Mouse (Mus musculus): Measurements from ENCODE around the gene Trmu.

Gene Trmu

DNA sequence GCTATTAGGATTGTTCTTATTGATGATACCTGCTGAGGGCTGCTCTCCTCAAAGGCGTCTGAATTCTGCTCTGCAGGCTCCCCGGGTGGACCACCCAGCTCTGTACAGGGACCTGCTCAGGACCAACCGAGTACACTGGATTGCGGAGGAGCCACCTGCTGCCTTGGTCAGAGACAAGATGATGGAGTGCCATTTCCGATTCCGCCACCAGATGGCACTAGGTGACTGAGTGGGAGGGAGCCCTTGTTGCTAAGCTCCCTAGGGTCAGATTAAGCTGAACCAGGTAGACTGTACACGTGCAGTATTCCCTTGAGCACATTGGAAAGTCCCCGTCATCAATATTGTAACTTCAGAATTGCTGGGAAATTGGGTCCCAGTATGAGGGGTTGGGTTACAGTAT lies 17.2 kb downstream of the Trmu start:
- peak; percentile 78 for DNase-seq (ENCODE audit: low read depth, low spot score)

DNA sequence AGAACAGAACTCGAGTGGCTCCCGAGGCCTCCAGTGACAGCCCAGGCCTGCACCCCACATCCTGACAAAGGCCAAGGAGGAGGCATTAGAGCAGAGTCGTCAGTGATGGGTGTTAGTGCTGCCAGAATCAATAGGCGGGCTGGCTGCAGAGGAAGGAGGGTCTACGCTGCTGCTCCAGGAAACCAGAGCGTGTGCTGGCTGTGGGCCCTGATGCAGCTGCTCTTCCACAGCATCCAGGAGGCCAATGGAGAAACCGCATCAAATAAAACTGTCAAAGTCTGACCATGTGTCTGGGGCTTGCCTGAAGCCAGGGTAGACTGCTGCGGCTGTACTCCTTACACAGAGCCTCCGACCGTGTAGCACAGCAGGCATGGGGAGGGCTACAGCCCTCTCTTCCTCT lies 18.0 kb downstream of the Trmu start:
- DNase-seq (ENCODE audit: low read depth, low spot score), result no peak

DNA sequence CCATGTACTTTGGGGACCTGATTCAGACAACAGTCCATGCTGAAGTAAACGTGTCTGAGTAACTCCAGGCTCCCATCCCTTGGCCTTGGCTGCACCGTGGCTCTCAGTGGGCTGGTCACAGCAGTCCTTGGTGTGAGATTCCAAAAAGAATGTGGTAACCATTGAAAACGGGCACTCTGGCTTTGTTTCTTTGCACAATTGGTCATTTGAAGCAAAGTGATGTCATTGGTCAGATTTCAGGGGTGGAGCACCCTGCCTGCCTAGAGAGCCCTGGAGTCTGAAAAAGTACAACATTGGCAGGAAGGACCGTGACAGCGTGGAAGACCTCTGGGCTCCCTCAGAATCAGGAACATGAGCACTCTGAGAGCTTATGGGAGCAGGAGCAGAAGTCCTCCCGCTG lies 20.3 kb downstream of the Trmu start:
- no peak for DNase-seq (ENCODE audit: low read depth, low spot score)

DNA sequence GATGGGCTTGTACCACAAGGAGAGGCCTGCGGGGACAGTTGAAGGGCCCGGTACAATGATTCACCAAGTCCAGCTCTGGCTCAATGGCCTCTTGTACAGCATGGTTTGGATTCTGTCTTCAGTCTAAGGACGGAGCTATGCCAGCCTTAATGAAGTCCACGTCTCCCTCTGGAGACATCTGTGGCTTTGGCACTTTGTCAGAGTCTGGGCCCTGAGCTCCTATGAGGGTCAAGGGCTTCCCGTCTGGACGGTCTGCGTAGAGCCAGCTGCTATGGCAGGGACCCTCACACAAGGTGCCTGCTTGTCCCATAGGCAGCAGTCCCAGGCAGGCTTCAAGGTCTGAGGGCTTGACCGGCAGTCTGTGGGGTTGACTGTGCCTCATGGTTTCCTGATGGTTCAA lies 21.2 kb downstream of the Trmu start:
- no peak for DNase-seq (ENCODE audit: low read depth, low spot score)

DNA sequence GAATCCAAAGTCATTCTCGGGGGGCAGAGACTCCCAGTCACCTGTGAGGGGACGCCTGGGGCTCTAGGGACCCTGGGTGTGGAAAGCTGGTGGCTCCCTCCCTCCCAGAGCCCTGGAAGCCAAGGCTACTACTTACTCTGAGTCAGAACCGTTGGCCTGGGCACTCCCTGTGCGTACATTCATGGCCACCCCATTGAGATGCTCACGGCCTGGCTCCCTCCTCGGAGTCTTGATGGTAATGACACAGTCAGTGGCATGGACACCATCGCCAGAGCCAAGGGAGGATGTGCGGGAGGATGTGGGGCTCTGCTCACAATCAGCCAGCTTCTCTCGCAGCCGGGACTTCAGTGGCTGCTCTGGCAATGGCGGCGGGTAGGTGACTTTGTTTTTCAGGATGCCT lies 21.7 kb downstream of the Trmu start:
- DNase-seq (ENCODE audit: low read depth, low spot score), result no peak

DNA sequence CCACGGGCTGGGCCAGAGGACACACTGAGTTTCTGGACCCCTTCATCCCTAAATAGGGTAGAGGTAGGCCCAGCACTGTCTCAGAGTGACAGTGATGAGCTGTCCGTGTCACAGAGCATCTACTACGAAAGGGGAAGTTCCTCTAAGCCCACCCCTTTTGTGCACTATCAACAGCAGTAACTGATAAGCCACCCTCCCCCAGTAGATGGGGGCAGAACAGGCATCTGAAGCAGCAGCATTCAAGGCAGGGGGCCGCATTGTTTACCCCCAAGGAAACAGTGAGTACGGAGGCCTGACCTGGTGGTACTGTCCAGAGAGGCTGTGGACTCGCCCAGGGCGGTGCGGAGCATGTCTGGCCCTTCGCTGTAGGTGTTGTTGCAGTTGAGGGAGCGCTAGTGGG lies 23.4 kb downstream of the Trmu start:
- DNase-seq (ENCODE audit: low read depth, low spot score), result no peak

DNA sequence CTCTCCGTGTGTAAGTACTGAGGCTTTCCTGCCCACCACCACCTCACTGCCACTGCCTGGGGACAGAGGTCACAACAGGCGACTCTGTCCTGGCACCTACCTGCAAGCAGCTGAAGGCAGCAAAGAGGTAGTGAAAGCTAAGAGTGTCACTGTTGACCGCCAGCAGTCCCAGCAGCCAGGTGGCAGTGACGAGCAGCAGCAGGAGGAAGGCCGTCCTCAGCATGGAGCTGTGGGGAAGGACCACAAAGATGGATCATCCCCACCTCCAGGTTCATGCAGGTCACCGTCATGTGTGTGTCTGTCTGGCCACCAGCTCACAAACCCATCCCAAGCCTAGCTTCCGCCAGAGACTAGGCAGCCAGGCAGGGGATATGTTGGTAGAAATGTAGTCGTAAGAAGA lies 24.7 kb downstream of the Trmu start:
- no peak for DNase-seq (ENCODE audit: low read depth, low spot score)

DNA sequence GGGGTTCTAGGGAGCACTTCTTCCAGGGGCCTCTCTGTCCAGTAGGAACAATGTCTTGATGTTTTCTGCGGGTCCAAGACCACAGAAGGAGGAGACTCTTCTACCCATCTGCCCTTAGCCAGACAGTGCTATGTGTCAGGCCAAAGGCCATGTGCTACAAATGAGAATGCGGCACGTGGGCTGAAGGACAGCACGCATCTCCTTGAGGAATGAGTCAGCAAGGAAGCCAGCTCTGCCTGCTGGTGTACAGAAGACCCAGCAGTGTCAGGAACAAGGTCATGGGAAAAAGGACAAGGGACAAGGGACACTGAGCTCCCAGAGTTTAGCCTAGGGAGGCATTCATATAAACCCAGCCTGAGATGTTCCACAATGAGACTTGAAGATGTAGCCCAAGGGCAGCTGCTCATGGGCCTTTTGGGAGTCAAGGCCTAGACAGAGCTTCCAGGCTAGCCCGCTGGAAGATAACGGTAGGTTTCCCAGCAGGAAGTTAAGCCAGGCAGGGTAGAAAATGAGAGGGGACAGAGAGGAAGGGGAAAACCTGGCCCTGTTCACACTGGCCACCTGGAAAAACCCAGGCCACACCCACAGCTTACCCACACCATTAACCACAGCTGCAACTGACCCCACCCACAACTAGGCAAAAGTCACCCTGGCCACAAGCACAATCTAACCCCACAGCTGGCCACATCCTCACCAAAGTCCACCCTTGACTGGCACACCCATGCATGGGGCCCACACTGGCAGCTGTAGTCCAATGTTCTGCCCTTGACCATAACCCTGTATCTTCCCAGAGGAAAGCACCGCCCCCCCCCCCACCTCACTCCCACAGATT lies 29.8 kb downstream of the Trmu start:
- no peak for DNase-seq (ENCODE audit: low read depth, low spot score)

DNA sequence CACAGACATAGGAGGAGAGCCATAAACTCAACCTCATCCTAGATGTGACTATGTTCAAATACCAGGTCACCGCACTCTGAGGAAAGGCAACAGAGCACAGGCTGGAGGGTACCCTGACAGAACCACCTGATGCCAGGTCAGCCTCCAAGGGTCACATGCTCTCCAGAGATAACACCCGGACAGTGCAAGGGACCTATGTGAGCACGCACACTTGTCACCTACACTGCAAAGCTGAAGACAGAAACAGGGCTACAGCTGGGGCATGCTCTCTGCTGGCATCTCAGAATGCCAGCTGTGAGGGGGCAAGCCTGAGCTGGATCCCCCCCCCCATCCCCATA lies 30.3 kb downstream of the Trmu start:
- no peak for DNase-seq (ENCODE audit: low read depth, low spot score)

DNA sequence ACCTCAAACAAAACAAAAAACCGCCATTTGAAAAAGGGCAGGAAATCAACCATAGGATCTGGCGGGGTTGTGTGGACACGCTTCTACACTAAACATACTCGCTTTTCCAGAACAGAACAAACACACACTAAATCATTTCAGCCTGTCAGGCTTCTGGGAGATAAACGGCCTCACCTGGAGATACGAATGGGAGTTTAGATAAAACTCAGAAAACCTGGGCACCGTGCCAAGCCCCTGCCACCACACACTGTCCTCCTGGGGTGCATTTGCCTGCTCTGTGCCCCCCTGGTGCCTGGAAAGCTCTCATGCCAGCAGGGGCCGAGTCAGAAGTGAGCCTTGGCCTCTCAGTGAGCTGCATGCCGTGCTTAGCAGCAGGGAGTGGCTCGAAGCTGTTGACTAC lies 30.8 kb downstream of the Trmu start:
- no peak for DNase-seq (ENCODE audit: low read depth, low spot score)

DNA sequence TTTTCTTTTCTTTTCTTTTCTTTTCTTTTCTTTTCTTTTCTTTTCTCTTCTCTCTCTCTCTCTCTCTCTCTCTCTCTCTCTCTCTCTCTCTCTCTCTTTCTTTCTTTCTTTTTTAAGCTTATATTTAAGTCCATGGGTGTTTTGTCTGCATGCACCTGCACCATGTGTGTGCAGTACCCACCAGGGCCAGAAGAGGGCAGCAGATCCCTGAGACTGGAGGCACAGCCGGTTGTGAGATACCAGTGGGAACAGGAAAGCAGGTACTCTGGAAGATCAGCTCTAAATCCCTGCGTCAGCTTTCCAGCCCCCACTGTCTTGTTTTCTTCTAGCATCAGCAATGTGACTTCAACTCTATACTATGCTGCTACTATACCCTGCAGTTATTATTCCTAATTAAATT lies 34.5 kb downstream of the Trmu start:
- peak; percentile 46 for DNase-seq (ENCODE audit: low read depth, low spot score)

DNA sequence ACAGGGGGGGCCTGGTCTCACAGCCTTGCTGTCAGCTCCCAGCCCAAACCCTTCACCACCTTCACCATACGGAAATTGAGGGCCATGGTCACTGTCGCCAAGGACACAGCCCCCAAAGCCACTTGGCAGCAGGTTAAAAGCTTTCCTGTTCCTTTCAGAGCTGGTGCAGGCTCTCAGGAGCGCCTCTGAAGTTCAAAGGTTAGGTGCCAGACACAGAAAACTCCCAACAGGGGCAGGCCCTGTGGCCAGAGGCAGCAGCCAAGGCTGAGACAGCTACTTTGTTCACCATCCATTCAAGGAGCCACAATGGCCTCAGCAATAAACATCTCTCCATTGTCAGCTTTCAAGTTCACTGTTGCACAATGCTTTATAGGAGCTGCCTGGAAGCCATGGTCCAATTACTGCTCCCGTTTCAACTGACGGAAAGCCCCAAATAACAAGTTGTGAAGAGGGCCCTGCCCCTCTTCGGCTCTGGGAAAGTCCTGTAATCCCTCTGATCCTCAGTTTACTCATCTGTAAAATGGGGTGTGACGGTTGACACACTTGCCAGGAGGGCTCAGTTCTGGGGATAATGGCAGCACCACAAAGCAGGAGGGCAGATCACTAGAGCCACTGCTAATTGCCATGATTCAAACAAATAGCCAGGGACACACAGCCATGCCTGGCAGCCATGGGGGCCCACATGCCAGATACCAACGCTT lies 40.2 kb downstream of the Trmu start:
- no peak for DNase-seq (ENCODE audit: low read depth, low spot score)

DNA sequence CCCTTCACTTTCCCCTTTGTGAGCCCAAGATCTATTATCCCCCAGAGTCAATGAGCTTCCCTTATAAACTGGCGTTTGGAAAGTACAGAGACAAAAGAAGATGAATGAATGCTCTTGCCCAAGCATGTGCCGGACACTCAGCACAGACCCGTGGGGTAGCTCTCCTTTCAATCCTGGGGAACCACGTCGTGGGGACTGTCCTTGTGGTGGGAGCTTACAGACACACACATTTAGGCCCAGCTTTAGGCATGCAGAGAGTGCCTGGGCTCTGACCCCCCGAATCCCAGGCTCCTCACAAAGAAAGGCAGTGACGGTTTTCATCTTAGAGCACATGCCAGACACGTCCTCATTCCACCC lies 40.8 kb downstream of the Trmu start:
- DNase-seq (ENCODE audit: low read depth, low spot score), result no peak

DNA sequence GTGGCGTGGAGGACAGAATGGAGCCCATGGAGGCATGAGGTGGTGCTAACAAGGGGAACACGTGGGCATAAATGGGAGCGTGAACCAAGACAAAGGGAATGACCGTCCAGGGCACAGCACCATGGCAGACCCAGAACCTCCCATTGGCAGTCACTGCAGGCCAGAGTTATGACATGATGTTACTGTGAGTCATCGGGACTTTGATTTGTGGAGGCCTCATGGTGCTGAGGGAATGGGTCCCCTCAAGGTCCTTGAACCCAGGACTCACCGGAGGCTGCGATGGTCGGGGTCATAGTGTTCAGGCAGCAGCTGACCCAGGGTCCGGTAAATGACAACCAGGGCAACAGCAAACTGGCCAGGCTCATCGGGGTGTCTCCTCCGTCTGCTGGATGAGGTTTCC lies 42.7 kb downstream of the Trmu start:
- no peak for DNase-seq (ENCODE audit: low read depth, low spot score)

DNA sequence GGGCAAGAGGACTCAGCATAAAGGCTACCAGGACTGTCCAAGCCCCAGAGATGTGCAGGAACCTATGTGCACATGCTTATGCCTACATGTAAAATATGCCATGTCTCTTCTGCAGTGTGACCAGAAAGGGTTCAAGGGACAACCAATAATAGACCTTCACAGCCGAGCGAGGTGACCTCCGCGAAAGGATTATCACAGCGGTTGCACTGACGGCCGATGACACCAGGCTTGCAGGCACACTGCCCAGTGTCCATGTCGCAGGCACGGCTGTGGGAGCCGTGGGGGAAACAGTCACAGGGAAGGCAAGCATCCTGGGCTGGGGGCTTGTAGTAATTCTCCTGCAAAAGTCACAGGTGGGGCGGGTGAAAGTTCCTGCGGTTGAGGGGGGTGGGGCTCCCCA lies 49.0 kb downstream of the Trmu start:
- DNase-seq (ENCODE audit: low read depth, low spot score), result no peak

DNA sequence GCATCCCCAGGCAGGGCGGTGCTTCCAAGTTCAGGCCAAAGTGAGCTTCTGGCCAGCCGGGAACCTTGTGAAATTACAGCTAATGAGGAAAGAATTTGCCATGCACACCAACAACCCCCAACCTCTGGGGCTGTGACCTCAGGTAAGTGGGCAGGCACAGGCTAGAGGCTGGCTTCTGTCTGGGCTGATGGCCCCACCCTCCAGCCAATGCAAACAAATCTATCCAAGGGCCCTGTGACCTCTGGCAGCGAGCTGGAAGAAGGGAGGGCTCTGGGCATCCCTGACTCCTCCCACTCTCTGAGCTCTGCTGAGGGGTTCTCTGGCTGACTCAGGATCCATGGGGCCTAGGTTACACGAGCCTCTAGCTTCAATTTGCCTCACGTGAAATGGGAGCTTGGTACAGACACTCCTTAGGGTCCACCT lies 56.5 kb downstream of the Trmu start:
- DNase-seq (ENCODE audit: low read depth, low spot score), result no peak
